Mouse (Mus musculus) bone marrow, adult 2 months (tissue): ENCODE data around the gene Fermt3. TPM values are rescaled to one million over a fixed set of nuclear protein-coding genes. Genes with fewer than 3 reads are reported as not detected.
A peak's percentile ranks its signal among the peaks of the same experiment; 100 is the strongest.

Source experiments
- H3K27ac ChIP-seq: fragments of 200-500 bp; 2 replicates; pipeline ENCODE4 v1.5.1; 2012; ENCODE audit warnings: low read depth, mild to moderate bottlenecking, control low read depth, inconsistent platforms, low read length; ENCODE audit not compliant: control insufficient read depth, poor library complexity, insufficient read depth
- H3K4me1 ChIP-seq: fragments of 200-500 bp; 2 replicates; pipeline ENCODE4 v1.6.1; 2011; ENCODE audit warnings: low read length; ENCODE audit not compliant: control insufficient read depth, insufficient read depth
- H3K4me3 ChIP-seq: fragments of 200-500 bp; replicated peaks from 2 replicates; pipeline ENCODE3; 2011; ENCODE audit warnings: mild to moderate bottlenecking, low read depth, low read length, control low read depth; ENCODE audit not compliant: control insufficient read depth
- CTCF ChIP-seq: fragments of 200-500 bp; IDR thresholded peaks from 2 replicates; pipeline ENCODE4 v1.5.1; 2011; ENCODE audit warnings: low read length, control low read depth; ENCODE audit not compliant: control insufficient read depth, insufficient read depth
- POLR2A ChIP-seq: fragments of 200-500 bp; IDR thresholded peaks from 2 replicates; pipeline ENCODE4 v1.6.1; 2011; ENCODE audit warnings: low read depth, mild to moderate bottlenecking, control low read depth, low read length, borderline replicate concordance; ENCODE audit not compliant: control insufficient read depth
- whole genome bisulfite sequencing: fragments of 180-500 bp; shearing (Covaris S2); methylation state at CpG from one replicate; pipeline ENCODE4 v1.1.7; 2018; 5-methylcytosine and 5-hydroxymethylcytosine counted together
- polyA plus RNA-seq: library from polyadenylated mRNA; stranded (reverse); fragments of >200 nt; gene quantifications from 2 replicates; pipeline ENCODE4 v1.2.4, GENCODE M21; 2011; ENCODE audit warnings: low replicate concordance; ENCODE audit not compliant: missing spikeins, insufficient read depth, insufficient read length

Fermt3 gene
- polyA plus RNA-seq, 1 experiment = 202 TPM

GRCm38 (mm10) chr19:7041171-7041570 is 21.9 kb upstream of the Fermt3 start:
- Histone ChIP-seq H3K27ac (no peak overlapping the region), H3K4me1 (peaks cover 3% of the 10 kb centered on the region), H3K4me3 (no peak overlapping the region)
- 86% methylated on average over 2 of the region's 2 CpGs for WGBS
- TF ChIP-seq CTCF (no peak), POLR2A (no peak)

- Histone ChIP-seq H3K27ac (peak overlapping the region; percentile 65), H3K4me1 (peaks cover 3% of the 10 kb centered on the region), H3K4me3 (peak overlapping the region; percentile 68)
- WGBS = 14% methylated on average over 13 of the region's 13 CpGs
- TF ChIP-seq CTCF (no peak), POLR2A (no peak)
These were observed 21.4 kb upstream of the Fermt3 start for GRCm38 (mm10) chr19:7040637-7041130.

- peak; percentile 93 for TF ChIP-seq POLR2A
- peak; percentile 32; the same call in 1 of the 2 replicates for TF ChIP-seq CTCF
- peak within 1 kb of the TSS; percentile 65 for H3K27ac ChIP-seq
- WGBS = under 1% methylated on average over 49 of the region's 49 CpGs
- peak within 1 kb of the TSS; percentile 68 for H3K4me3 ChIP-seq
- H3K4me1 ChIP-seq = peaks cover 3% of the 10 kb centered on the region
These were observed 20.8 kb upstream of the Fermt3 start, which contains the start of gene Stip1 for GRCm38 (mm10) chr19:7039841-7040636. Gene Stip1, minus strand, starts transcription at chr19:7039967.

- TF ChIP-seq POLR2A (no peak), CTCF (no peak)
- H3K4me3 ChIP-seq = peak overlapping the region; percentile 60
- H3K27ac ChIP-seq = peak overlapping the region; percentile 34; the same call in 1 of the 2 replicates
- peaks cover 3% of the 10 kb centered on the region for H3K4me1 ChIP-seq
- 2% methylated on average over 35 of the region's 35 CpGs for WGBS
These were observed 19.9 kb upstream of the Fermt3 start for GRCm38 (mm10) chr19:7039088-7039720.

GRCm38 (mm10) chr19:7034006-7034405 is 14.7 kb upstream of the Fermt3 start:
- Histone ChIP-seq H3K4me3 (no peak overlapping the region), H3K27ac (no peak overlapping the region), H3K4me1 (no peaks in the 10 kb centered on the region)
- WGBS = 83% methylated on average over 5 of the region's 5 CpGs
- TF ChIP-seq POLR2A = no peak
- no peak for TF ChIP-seq CTCF

- TF ChIP-seq POLR2A = no peak
- TF ChIP-seq CTCF = no peak
- Histone ChIP-seq H3K4me1 (no peaks in the 10 kb centered on the region), H3K27ac (no peak overlapping the region), H3K4me3 (no peak overlapping the region)
- WGBS = 94% methylated on average over 5 of the region's 5 CpGs
These were observed 10.3 kb upstream of the Fermt3 start for GRCm38 (mm10) chr19:7029531-7029930.

GRCm38 (mm10) chr19:7020224-7020641 is 964 bp upstream of the Fermt3 start:
- 11% methylated on average over 3 of the region's 3 CpGs for WGBS
- Histone ChIP-seq H3K4me3 (peak overlapping the region; percentile 8), H3K4me1 (peaks cover 3% of the 10 kb centered on the region; the same call in 1 of the 2 replicates), H3K27ac (peak overlapping the region; percentile 94)
- TF ChIP-seq POLR2A = no peak
- peak; percentile 95 for TF ChIP-seq CTCF

GRCm38 (mm10) chr19:7018546-7018945 is 723 bp downstream of the Fermt3 start:
- TF ChIP-seq POLR2A = no peak
- TF ChIP-seq CTCF = no peak
- peaks cover 3% of the 10 kb centered on the region; the same call in 1 of the 2 replicates for H3K4me1 ChIP-seq
- WGBS = 2% methylated on average over 11 of the region's 11 CpGs

More at GRCm38 (mm10) chr19:7018546-7018945, 723 bp downstream of the Fermt3 start:
- Histone ChIP-seq H3K4me3 (peak overlapping the region; percentile 79), H3K27ac (peak overlapping the region; percentile 94)
